Mouse (Mus musculus): ENCODE data around the gene Cacnb4.

Cacnb4 gene

DNA sequence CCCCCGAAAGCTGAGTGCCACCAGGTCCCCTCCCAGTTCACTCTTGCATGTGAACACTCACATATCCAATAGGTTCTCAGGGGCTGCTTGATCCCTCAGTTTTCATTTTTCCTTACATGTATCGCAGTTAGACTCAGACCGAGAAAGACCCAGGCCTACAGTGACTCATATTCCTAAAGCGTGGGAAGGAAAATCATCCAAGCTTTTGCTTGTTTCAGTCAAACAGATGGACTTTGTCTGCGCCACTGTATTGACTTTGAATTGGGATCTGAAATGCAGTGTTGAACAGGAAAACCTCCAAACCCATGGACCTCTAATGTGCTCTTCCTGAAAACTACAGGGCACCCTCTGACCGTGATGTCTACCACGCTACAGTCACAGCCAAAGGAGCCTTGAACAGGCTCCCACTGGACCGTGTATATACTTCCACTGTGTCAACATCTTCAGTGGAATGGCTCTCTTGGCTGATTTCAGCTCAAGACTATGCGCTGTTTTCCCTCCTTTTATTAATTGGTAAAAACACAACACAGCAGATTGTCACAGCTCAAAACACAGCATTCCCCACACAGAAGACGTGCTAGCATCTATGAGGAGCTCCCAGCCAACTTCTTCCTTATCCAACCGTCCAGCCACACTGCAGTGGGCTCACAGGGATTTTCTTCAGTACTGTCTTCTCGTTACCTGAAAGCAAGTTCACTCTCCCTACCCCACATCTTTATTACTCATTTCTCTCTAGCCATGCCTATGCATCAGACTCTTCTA lies 215.2 kb downstream of the Cacnb4 start:
- no peak for DNase-seq

DNA sequence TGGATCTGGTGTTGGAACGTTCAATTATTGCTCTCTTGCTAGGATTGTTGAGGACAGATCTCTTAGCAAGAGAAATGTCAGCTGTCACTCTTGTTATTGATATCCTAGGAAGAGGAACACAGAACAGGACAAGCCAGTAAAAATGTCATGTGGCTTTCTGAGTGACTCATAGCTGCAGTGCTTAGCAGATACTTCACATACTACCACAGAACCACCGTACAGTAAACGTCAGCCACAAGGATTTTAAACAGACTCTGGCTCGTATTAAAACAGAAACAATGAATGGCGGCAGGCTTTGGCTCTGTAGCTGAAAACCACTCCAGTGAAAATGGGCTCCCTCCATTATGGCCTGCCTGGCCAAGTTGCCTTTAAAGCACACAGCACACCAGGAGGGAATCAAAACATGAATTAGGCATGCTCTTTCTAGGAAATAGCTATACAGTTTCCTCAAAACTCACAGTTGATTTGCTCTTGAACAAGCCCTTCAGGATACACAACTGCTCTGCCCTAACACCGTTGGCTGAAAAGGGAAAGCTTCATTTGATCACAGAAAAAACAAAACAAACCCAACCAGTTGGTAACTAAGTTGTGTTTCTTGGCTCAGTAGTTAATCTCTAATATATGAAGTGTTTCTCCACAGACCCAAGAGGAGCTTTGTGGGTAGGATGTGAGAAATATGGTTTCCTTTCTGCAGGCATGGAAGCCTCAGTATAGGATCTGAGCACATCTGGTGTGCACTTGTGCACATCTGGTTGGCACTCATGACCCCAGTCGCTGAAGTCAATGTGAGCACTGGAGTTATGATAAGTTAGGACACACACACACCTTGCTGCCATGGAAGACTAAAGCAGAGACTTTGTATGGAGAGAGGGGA lies 220.8 kb downstream of the Cacnb4 start:
- DNase-seq = no peak

DNA sequence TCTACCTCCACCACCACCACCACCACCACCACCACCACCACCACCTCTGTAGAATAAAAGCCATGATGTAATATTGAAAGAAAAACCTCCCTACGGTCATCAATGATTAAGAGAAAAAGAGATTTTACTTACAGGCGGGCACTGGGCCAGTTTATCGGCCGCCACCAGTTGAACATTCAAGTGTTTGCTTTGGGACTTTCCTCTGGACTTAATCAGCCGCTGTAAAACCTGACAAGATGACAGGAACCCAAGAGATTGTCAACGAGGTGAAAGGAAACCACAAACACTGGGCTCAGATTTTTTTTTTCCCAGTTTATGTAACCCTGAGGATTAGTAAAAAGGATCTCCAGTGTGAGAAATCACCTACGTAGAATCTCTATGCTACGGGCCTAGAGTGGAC lies 226.8 kb downstream of the Cacnb4 start:
- no peak for DNase-seq

DNA sequence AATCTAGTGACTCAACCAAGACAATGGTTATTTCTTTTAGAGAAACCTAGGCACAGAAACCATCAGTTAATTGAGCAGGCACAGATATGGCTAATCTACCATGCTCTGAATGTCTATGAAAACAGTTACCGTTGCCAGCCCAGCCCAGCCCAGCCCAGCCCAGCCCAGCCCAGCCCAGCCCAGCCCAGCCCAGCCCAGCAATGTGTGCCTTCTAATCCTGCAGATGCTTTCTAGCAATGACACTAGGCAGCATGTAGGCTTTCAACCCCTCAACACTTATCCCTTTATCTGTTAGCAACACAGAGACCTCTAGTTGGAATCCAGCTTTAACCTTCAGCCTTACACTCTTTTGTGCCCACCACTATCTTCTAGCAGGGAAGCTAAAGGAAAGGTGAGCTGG lies 227.7 kb downstream of the Cacnb4 start:
- no peak for DNase-seq

DNA sequence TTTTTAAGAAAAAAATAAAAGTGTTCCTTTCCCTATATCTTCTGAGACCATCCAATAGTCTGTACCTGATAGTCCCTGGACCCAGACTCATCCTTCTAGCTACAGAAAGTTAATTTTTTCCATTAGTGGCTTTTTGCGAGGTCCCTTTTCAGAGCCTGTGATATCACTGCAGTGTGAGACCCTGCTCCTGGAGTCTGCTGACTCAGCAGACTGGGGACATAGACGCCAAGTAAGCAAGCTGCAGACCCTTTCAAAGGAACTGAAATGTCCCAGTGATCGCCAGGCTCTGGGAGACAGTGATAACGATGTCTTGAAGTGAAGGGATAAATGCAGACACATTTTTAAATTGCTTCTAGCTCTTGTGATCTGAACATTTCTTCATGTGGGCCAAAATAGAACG lies 230.0 kb downstream of the Cacnb4 start:
- DNase-seq = no peak

DNA sequence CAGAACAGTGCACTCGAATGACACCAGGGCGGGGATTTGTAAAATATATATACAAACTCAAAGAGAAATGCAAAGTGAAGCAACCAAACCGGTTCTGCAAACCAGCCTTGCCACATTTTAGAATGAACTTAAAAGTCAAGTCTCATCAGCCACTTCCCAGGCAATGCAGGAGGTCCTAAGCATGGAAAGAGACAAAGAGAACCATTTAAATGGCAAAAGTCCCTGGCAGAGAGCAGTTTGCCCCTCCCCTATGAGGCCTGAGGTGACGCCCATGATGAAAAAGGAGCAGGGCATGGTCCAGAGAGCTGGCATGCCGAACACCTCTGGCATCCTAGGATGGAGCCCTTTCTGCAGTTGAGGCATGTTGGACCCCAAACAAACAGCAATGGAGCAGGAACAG lies 234.5 kb downstream of the Cacnb4 start:
- no peak for DNase-seq

DNA sequence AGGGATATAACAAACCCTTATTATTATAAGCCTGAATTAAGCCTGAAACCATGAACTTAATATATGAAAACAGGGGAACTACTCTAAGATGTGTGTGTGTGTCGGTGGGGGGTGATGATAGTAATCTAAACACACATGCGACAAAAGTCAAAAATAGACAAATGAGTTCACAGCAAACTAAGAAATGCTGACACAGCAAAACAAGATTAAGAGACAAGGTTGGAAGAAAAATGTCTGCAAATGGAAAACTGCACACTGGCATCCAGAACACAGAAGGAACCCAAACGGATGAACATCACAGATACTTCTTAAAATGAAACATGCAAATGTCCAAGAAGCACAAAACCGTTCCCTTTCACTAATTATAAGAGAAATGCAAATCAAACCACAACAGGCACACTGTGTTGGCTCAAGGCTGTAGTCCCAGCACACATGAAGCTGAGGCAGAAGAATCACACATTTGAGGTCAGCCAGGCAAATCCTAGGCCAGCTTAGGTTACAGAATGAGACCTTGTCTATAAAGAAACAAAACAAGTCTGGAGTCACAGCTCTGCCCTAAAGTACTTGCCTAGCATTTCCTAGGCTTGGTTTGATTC lies 236.1 kb downstream of the Cacnb4 start:
- DNase-seq = no peak

DNA sequence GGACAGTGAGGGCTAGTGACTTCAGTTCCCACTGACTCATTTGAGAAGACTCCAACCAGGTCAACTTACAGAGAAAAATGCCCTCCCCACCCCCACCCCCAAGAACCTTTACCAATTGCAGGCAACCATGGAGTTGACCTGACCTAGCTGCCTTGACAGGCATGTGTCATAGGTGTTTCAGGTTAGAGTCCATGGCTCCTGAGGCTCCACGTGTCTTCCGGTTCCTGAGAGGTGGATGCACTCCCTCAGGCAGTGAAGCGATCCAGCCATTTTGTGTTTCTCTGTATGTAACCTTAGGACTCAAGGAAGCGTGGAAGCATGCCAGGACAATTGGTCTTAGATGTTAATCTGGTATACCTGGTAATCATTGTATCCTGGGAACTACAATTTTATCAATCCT lies 238.2 kb downstream of the Cacnb4 start:
- no peak for DNase-seq

DNA sequence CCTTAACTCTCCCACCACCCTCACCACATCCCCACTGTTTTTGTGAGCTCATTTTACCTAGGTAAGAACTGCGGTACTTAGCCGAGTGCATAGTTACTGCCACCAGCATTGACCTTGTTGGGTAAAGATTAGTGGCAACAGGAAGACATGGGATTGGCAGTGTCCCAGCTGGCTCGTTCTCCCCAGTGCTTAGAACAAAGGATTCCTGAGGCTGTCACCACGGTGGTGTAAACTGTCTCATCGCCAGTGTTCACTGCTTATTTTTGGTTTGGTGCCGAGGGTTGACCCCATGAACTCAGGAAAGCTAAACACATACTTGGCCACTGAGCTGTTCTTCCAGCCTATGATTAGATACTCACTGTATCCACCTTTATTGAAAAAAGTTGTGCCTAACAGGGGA lies 238.6 kb downstream of the Cacnb4 start:
- no peak for DNase-seq

DNA sequence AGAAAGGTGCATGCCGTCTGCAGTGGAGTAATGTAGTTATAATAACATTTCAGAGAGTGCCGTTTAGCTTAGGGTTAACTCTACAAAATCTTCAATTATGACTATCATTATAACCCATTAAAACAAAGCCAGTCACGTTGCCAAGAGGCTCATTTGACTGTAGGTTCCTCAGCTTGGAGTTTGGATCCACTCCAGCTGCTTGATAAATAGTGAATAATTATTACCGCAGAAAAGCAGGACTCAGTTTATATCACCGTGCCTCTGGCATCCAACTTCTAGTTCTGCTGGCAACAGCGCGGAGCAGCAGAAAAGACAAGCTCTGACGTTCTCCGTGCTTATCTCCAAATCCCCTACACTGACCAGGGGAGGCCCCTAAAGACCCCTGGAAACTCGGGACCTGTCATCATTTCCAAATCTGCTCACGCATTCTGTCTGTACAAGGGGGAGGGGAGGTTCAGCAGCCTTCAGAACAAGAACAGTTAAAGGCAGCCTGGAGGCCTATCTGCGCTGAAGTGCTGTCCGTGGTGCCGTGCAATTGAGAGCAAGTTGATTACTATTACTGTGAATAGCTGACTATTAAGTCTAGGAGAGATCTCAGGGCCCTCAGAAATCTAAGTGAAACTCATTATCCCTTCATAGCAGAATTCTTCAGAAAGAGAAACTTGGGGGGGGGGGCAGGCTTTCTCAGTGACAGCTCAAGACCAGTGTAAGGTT lies 240.6 kb downstream of the Cacnb4 start:
- DNase-seq = no peak

DNA sequence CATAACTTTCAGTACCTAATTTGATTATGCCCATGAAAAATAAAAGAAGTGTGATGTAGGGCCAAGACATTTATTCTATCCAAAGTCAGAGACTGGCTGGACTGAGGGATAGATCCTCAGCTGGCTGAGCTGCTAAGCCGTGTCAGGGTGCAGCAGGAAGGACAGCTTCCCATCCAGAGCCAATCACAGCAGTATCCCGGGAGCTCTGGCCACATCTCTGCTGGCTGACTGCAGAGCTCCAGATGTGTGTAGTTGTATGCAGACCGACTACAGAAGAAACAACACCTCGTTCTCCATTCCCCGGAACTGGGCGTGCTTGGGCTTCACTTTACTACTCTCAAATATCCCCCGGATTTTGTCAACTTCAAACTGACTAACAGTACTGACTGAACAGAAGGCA lies 243.3 kb downstream of the Cacnb4 start:
- no peak for DNase-seq

DNA sequence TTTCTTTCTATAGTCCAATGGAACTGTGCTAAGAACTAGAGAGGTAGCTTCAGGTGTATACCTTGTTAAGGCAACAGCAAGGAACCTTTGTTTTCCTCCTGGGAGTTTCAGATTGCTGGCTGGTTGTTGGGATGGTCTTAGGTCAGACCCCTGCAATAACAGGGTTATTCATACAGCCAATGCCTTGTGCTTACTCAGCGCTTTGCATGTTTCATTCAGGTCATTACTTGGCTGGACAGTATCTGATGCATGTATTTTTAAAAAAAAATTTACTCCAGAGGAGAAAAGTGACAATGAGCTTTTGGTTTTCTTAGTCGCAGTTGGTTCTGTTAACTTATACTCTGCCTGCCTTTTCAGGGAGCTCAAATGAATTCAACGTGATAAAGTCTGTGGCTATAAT lies 249.2 kb downstream of the Cacnb4 start:
- no peak for DNase-seq

DNA sequence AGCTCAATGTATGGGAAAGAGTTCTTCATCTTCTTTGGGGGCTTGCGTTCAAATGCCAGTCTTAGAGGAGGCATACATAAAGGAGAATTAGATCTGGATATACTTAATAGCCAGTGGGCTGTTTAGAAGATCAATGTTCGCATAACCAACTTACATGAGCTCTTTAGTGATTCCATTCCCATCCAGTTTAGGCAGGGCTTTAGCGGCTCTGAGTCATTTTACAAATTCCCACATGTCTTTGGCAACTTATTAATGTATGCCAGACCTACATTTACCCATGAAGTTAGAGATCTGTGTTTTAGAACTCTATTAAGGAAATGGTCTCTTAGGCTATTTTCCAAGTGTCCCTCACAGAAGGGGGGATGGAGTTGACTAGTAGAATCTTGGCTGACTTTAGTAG lies 250.6 kb downstream of the Cacnb4 start:
- no peak for DNase-seq

DNA sequence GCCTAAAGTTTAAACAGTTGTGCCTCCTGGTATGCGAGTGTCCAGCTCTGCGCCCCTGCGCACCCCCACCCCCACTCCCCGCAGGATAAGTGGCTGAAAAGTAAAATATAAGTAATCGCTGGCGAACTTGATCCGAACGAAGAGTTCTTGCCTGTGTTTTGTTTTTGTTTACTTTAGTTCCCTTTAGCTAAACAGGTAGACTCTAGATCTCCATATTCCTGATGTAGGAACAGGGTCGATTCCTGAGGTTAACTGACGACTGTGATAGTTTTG lies 251.2 kb downstream of the Cacnb4 start:
- no peak for DNase-seq

DNA sequence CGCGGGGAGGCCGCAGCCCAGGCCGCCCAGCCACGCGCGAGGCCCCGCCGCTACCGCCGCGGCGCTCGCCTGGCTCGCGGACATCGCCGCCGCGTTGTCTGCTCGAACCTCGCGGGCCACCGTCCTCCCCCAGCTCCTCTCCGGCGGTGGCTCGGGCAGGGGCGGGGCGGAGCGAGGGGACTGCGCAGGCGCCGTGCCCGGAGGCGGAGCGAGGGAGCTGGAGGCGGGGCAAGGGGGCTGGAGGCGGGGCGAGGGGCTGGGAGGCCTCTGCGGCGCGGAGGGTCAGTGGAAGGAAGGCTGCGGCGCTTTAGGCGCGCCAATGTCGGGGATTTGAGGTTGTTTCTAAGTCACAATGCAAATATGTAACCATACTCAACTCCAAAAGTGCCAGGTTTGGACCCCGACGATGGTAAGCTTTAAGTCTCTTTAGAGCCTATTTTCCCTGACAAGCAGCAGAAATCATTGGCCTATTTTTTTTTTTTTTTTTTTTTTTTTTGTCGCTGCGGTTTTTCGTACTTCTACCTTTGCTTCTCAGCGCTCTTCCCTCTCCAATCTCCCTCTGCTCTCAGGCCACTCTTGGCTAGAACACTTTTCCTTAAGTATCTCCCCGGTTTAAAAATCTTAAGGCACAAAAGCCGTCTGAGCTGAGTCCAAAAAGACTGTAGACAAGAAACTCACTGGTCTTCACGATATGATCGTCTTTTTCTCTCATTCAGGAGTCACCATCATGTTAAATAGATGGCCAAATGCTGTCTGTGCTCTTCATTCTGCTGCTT lies 251.7 kb downstream of the Cacnb4 start, which contains the start of gene Arl5a:
TSS of gene Arl5a (minus strand) at position 155 of the 776 bp plus-strand sequence.
- DNase-seq = peak; percentile 83 to 87

DNA sequence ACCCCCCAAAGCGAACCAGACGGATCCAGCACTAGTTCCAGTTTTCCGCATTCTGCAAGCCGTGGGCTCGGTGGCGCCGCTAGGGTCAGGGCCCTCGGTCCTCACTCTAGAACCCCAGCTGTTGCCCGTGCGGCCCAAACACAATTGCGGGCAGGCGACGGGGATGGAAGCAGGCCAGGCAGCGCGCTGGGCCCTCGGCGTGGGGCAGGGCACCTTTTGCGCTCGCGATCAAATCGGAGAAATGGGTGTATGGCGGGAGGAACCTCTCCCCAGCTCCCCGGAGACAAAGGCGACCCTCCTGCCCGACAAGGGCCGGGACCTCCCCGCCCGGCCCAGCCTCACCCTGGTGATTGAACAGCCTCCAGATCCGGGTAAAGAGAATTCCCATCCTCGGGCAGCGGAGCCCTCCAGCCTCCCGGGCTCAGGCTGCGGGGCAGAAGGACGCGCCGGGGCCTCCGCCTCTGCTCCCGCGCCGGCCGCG lies 252.3 kb downstream of the Cacnb4 start:
- no peak for DNase-seq

DNA sequence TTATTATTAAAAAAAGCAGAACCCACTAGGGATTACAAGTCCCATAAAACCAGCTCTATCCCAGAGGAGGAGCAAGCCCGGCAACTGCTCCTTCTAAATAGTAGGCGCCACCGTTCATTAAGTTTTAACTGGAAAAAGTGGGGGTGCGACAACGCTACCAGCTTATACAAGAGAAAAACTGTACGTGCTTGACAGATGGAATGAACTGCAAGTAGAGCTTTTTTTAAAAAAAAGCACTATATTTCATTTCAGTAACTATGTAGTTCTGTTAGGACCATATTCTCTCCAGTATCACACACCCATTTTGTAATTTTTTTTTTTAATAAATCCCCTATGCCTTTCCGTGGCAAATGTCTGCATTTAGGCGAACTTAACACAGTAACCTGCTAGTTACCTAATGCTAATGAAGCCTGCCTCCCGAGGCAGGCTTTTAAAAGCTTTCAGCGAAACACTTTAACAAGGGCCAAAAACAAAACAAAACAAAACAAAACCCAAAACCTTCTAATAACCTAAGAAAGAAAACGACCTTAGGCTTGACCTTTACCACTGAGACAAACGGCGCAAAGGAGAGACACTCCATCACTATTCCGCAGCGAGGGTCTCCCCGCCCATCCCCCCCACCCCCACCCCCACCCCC lies 252.9 kb downstream of the Cacnb4 start:
- no peak for DNase-seq

DNA sequence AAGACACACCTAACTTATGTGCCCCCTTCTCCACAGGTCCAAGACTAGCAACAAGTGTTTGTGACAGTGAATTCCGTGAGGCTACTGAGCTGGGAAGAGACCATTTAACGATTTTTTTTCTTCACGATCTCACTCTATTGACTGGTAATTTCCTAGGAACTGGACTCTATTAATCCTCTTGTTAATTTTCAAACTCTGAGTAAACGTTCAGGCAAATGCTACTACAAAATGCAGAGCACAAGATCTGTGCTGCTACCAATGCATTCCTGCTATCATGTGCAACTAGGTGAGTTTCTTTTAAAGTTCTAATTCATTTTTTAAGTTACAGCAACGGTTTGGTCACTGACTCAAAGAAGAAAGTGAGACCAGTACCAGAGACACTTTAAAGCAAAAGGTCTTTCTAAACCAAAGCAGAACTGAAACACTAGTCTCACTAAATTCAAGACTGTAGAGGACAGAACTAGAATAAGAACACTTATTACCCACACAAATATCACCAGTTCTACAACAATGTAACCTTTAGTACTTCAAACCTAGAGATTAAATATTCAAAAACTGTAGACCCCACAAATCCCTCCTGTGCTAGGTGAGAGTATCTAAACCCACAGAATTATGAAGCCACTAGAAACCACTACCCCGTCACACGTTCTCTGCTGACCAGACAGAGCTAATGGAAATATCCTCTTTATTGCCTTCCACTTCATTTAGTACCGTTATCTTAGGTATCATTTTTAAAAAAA lies 253.6 kb downstream of the Cacnb4 start:
- DNase-seq = no peak

DNA sequence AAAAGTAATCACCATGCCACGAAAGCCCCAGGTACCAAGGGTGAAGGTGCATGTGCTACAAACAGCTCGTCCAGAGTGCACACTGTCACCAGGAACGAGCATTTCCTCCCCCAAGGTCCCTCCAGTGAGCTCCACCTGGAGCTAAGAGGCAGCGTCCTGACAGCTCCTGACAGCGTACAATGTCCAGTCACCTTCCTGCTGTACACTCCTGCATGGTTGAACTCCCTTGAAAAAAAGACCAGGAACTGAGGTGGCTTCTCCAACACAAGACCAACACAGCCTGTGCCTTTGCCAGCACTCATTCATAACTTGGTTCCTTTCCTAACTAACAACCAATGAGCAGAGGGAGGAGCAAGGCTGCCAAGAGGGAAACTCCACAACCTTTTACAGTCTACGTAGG lies 255.4 kb downstream of the Cacnb4 start:
- no peak for DNase-seq

DNA sequence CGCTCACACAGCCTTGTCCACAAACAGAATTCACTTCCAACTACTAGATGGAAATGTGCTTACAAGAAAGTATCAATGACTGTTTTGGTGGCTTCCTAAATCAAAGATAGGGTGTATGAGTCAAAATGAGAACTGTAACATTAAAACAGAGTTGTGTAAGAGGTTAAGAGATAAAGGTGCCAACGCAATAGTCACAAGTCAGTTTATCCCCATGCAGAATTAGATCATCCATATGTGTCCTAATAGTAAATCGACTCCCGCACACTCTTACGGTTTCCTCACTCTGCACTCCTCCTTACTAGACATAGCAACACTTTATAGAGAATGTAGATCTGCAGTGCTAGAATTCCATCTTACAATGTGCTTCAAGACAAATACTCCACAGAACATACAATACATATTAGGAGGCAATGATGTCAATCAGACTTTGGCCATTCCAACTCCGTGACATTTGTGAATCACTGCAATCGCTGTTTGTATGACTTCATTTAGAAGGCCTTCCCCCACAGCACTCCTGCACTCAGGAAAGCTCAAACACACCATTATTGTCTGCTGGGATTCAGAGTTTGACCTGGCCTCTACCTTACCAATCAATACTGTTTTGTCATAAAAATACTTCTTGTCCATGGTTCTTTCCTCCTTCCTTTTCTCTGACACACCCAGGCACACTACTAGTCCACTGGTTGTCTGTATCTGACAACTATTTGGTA lies 256.5 kb downstream of the Cacnb4 start:
- no peak for DNase-seq

DNA sequence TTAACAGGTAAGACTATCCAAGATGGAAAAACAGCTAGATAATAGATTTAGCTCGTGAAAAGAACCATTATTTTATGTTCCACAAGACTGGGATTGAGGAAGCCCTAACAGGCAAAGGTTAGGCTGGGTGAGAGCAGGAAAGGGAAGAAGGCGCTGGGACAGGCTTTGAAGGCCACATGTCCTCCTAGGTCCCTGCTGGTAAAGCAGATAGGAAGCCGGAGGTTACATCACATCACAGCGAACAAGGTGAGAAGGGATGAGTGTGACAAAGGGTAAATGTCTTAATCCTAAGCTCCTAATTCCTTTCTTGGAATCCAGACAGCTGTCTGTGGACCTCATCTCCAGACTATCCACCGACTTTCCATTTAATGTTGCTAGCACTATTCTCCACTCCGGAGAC lies 257.3 kb downstream of the Cacnb4 start:
- DNase-seq = no peak

All from thymus, adult 18-20 months (tissue).